9 mouse cellular contexts compared by ENCODE assay signal in genomic region chr17:50025173-50025626, GRCm38 (mm10).
DNase-seq lines count a peak whose midpoint lies in the region; ATAC-seq and TF ChIP-seq lines count a peak whose summit lies in the region.
"Had no signal": no experiment of that assay in that cellular context is flagged by ENCODE, and none has a peak within 500 bp of the region (broad histone marks: within the 10 kb centered on the region; RNA-seq: fewer than 3 reads in every experiment).

No protein-coding gene starts in this region.

- no peak for TF ChIP-seq POLR2A in kidney, adult 2 months (IDR thresholded peaks at IDR 0.05; ENCODE audit: low read depth, low read length)

- H3K27me3 ChIP-seq in kidney, adult 2 months (replicated peaks; ENCODE audit: control insufficient read depth, insufficient read depth, low read length), result no peaks in the 10 kb centered on the region
- H3K27me3 ChIP-seq in intestine, embryonic 15.5 days (replicated peaks), result no peaks in the 10 kb centered on the region
- H3K27me3 ChIP-seq in hindbrain, embryonic 12.5 days, result no peaks in the 10 kb centered on the region
- H3K27me3 ChIP-seq: heart, embryonic 15.5 days had no signal

- no peak overlapping the region for H3K4me3 ChIP-seq in kidney, adult 2 months (ENCODE audit: insufficient read depth, low read depth, low read length)
- H3K4me3 ChIP-seq in intestine, embryonic 15.5 days (replicated peaks), result no peak overlapping the region
- no peak overlapping the region for H3K4me3 ChIP-seq in hindbrain, embryonic 12.5 days
- H3K4me3 ChIP-seq: heart, embryonic 15.5 days had no signal

- no peaks in the 10 kb centered on the region for H3K36me3 ChIP-seq in kidney, adult 2 months (ENCODE audit: control insufficient read depth, insufficient read depth, low read length)
- H3K36me3 ChIP-seq in intestine, embryonic 15.5 days, result no peaks in the 10 kb centered on the region
- H3K36me3 ChIP-seq in hindbrain, embryonic 12.5 days, result no peaks in the 10 kb centered on the region
- H3K36me3 ChIP-seq: heart, embryonic 15.5 days had no signal

- H3K9ac ChIP-seq in intestine, embryonic 15.5 days, result no peak overlapping the region
- no peak overlapping the region for H3K9ac ChIP-seq in hindbrain, embryonic 12.5 days
- H3K9ac ChIP-seq: heart, embryonic 15.5 days had no signal

- peak; percentile 32 for ATAC-seq in megakaryocyte-erythroid progenitor cell, adult 5-6 weeks (replicated peaks; ENCODE audit: low FRiP score, low TSS enrichment, poor library complexity, severe bottlenecking)
- no peak for ATAC-seq in intestine, embryonic 15.5 days
- no peak for ATAC-seq in hindbrain, embryonic 12.5 days (ENCODE audit: low FRiP score)

- H3K27ac ChIP-seq in kidney, adult 2 months (ENCODE audit: insufficient read depth, low read depth, low read length), result no peak overlapping the region
- H3K27ac ChIP-seq in intestine, embryonic 15.5 days, result no peak overlapping the region
- H3K27ac ChIP-seq in hindbrain, embryonic 12.5 days, result no peak overlapping the region
- H3K27ac ChIP-seq: heart, embryonic 15.5 days had no signal

- 39% methylated on average over 4 of the region's 4 CpGs for WGBS in kidney, adult 2 months
- 57% methylated on average over 4 of the region's 4 CpGs for WGBS in intestine, embryonic 15.5 days
- WGBS in hindbrain, embryonic 12.5 days, result 43% methylated on average over 4 of the region's 4 CpGs

- TF ChIP-seq CTCF in kidney, adult 2 months (conservative IDR thresholded peaks at IDR 0.05; ENCODE audit: insufficient read depth, insufficient read length, low read depth, low read length), result no peak

- no peaks in the 10 kb centered on the region for H3K9me3 ChIP-seq in intestine, embryonic 15.5 days
- no peaks in the 10 kb centered on the region for H3K9me3 ChIP-seq in hindbrain, embryonic 12.5 days (replicated peaks)
- H3K9me3 ChIP-seq: heart, embryonic 15.5 days had no signal

- no peaks in the 10 kb centered on the region for H3K4me1 ChIP-seq in kidney, adult 2 months (ENCODE audit: control insufficient read depth, insufficient read depth, low read length)
- H3K4me1 ChIP-seq in intestine, embryonic 15.5 days (replicated peaks), result no peaks in the 10 kb centered on the region
- H3K4me1 ChIP-seq in hindbrain, embryonic 12.5 days, result peaks cover 16% of the 10 kb centered on the region

- no peak overlapping the region for H3K4me2 ChIP-seq in intestine, embryonic 15.5 days (replicated peaks)
- no peak overlapping the region for H3K4me2 ChIP-seq in hindbrain, embryonic 12.5 days (replicated peaks)
- H3K4me2 ChIP-seq: heart, embryonic 15.5 days had no signal

- peak; percentile 14 for DNase-seq in kidney, adult 2 months
- DNase-seq in kidney, adult 18-20 months, result no peak
- DNase-seq in MEL-GATA-1-ER (ENCODE audit: extremely low read depth, low read depth) (peak; percentile 90), liver (peak; percentile 76)
- no peak for DNase-seq in testis, postnatal 10 days (ENCODE audit: low spot score)

Comparison
In these comparisons a context has a peak if more than half of its experiments do, and no peak if none do; other contexts are left out.
1. DNase-seq: peak in kidney, adult 2 months (single experiment), MEL-GATA-1-ER (single experiment) and liver (single experiment); none in kidney, adult 18-20 months (single experiment) and testis, postnatal 10 days (single experiment).